Mouse (Mus musculus) intestine, embryonic 14.5 days (tissue): ENCODE data around the gene Shroom1. TPM values are rescaled to one million over a fixed set of nuclear protein-coding genes. Genes with fewer than 3 reads are reported as not detected.

Experiments
- ATAC-seq: fragments of 200-750 bp; cut with Nextera tagmentation; replicated peaks from 2 replicates; pipeline ENCODE4 v1.8.0; 2017; ENCODE audit warnings: low read depth, moderate number of reproducible peaks, moderate TSS enrichment, moderate library complexity; ENCODE audit not compliant: low FRiP score, low TSS enrichment
- DNase-seq: peaks from one replicate; pipeline ENCODE4 v3.0.0-alpha.2; 2018; ENCODE audit warnings: low spot score
- H3K27ac ChIP-seq: fragments of 300-500 bp; sonication (generic); 2 replicates; pipeline ENCODE4 v1.5.1; 2014; ENCODE audit warnings: low read depth, mild to moderate bottlenecking, control low read depth
- H3K27me3 ChIP-seq: fragments of 300-500 bp; sonication (generic); replicated peaks from 2 replicates; pipeline ENCODE4 v1.6.1; 2014; ENCODE audit warnings: low read length, control low read depth; ENCODE audit not compliant: control insufficient read depth, insufficient read depth
- H3K36me3 ChIP-seq: fragments of 300-500 bp; sonication (generic); 2 replicates; pipeline ENCODE4 v1.6.1; 2014; ENCODE audit warnings: low read length, control low read depth; ENCODE audit not compliant: control insufficient read depth, insufficient read depth
- H3K4me1 ChIP-seq: fragments of 300-500 bp; sonication (generic); replicated peaks from 2 replicates; pipeline ENCODE4 v1.6.1; 2014; ENCODE audit warnings: low read length, control low read depth, mixed read lengths; ENCODE audit not compliant: control insufficient read depth, insufficient read depth
- H3K4me2 ChIP-seq: fragments of 300-500 bp; sonication (generic); 2 replicates; pipeline ENCODE4 v1.6.1; 2014; ENCODE audit warnings: low read length
- H3K4me3 ChIP-seq: fragments of 300-500 bp; sonication (generic); 2 replicates; pipeline ENCODE4 v1.5.1; 2014; ENCODE audit warnings: low read depth, low read length, control low read depth, mixed read lengths
- H3K9ac ChIP-seq: fragments of 300-500 bp; sonication (generic); 2 replicates; pipeline ENCODE4 v1.6.1; 2014; ENCODE audit warnings: mild to moderate bottlenecking, low read length
- H3K9me3 ChIP-seq: fragments of 300-500 bp; sonication (generic); 2 replicates; pipeline ENCODE4 v1.6.1; 2016; ENCODE audit warnings: low read length, control low read depth; ENCODE audit not compliant: control insufficient read depth
- WGBS: fragments of 180-500 bp; shearing (Covaris S2); extraction: QIAGEN DNeasy Blood & Tissue Kit; methylation state at CpG from one replicate; pipeline ENCODE4 v1.1.7; 2014; 5-methylcytosine and 5-hydroxymethylcytosine counted together
- polyA plus RNA-seq: library from polyadenylated mRNA; unstranded; fragments of >200 nt; fragmentation: Nextera tagmentation; extraction: Ambion mirVana; gene quantifications from 2 replicates; pipeline ENCODE4 v1.2.1, GENCODE M21; 2014

The Shroom1 gene
- polyA plus RNA-seq, 1 experiment from 2014 or later: 0.97 TPM

DNA sequence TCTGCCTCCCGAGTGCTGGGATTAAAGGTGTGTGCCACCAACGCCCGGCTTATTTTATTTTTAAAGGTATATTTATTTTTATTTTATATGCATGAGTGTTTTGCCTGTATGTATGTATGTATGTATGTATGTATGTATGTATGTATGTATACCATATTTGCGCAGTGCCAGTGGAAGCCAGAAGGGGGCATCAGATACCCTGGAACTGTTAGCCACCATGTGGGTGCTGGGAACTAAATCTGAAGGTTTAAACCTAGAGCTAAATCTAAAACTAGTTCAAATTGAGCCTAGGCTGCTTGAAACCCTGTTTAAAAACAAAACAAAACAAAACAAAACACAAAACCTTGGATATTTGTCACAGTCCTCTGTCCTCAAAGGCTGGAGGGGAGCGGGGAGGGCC is 32.0 kb downstream of the Shroom1 start:
- H3K9me3 ChIP-seq: no peaks in the 10 kb centered on the region
- WGBS: 97% methylated on average over 5 of the region's 5 CpGs

DNA sequence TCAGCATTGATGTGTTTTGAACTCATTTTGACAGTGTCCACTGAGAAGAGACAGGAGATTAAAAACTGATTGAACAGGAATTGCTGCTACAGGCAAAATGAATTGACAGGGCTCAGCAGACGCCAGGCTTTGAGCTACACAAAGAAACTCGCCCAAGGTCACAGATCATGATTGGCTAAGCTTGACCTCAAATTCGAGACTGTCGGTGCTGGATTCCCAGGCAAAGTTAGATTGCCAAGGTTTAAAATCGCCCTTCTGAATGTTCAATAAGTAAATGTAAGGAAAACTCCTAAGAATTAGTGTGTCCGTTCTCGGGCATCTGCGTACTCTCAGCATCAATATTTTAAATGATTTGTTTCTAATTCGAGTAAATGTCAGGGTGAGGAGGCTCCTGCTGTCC is 32.4 kb downstream of the Shroom1 start:
- no peak for DNase-seq
- Histone ChIP-seq H3K36me3 (no peaks in the 10 kb centered on the region), H3K27me3 (peaks cover 11% of the 10 kb centered on the region; the same call in 1 of the 2 replicates), H3K4me1 (peaks cover 12% of the 10 kb centered on the region; the same call in 1 of the 2 replicates), H3K9ac (no peak overlapping the region), H3K9me3 (no peaks in the 10 kb centered on the region), H3K4me2 (no peak overlapping the region), H3K27ac (no peak overlapping the region), H3K4me3 (no peak overlapping the region)
- WGBS: 75% methylated on average over 9 of the region's 9 CpGs
- no peak for ATAC-seq

More for the DNA sequence above, 32.0 kb downstream of the Shroom1 start:
- H3K9ac ChIP-seq: no peak overlapping the region
- DNase-seq: no peak
- peaks cover 12% of the 10 kb centered on the region; the same call in 1 of the 2 replicates for H3K4me1 ChIP-seq
- ATAC-seq: no peak
- no peak overlapping the region for H3K4me3 ChIP-seq
- H3K27ac ChIP-seq: no peak overlapping the region
- no peak overlapping the region for H3K4me2 ChIP-seq
- H3K27me3 ChIP-seq: peaks cover 11% of the 10 kb centered on the region; the same call in 1 of the 2 replicates
- H3K36me3 ChIP-seq: no peaks in the 10 kb centered on the region

DNA sequence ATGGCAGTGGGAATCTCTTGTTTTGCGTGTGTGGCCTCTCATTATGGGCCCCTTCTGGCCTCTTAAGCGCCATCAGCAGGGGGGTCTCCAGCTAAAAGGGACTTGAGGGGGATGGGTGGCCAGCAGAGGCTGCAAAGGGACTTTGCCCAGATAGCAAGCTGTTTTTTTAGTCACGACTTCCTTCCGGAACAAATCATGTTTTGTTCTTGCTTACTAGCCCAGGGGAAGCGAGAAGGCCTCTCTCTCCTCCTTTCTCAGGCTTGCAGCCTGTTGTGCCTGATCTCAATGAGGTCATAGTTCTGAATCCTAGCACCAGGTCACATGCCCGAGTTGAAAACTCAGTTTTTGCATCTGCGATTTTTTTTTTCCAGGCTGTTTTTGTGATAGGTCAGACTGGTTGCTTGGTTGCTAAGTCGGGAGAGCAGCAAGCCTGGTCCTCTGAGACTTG is 35.0 kb downstream of the Shroom1 start:
- Histone ChIP-seq H3K9ac (no peak overlapping the region), H3K27me3 (peaks cover 7% of the 10 kb centered on the region; the same call in 1 of the 2 replicates), H3K4me3 (no peak overlapping the region), H3K4me2 (no peak overlapping the region), H3K27ac (no peak overlapping the region), H3K4me1 (peaks cover 12% of the 10 kb centered on the region), H3K36me3 (no peaks in the 10 kb centered on the region), H3K9me3 (no peaks in the 10 kb centered on the region)
- 39% methylated on average over 8 of the region's 8 CpGs for WGBS
- ATAC-seq (no peak), DNase-seq (no peak)

DNA sequence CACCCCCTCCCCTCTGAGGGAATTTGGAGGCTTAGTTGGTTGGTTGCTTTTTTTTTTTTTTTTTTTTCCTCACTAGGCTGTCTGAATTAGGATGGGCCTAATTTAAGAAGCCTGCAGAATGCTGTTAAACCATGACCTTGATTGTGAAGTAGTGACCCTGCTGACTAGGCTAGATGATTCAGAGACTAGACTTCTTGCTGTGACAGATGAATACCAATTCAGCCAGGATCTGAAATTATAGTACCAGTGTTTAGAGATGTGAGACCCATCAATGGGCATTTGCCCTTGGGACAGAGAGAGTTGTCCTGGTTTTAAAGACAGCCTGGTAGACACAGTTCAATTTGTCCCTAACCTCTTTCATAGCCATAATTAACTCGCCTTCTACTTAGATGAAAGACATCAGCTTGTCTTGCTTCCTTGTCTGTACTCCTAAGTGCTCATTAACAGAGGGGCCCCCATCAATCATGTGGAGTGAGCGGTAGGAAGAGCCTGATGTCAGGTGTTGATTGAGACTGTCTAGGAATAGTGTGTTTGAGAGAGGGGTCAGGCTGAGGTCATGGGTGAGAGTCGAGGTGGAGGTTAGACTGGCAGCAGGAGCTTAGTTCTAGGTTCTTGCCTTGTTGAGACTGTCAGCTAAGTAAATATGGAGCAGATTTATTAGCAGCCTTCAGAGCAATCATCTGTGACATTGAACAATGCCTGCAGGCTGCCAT is 36.4 kb downstream of the Shroom1 start:
- no peaks in the 10 kb centered on the region for H3K9me3 ChIP-seq
- H3K4me1 ChIP-seq: peaks cover 5% of the 10 kb centered on the region; the same call in 1 of the 2 replicates
- H3K4me3 ChIP-seq: no peak overlapping the region
- H3K27me3 ChIP-seq: no peaks in the 10 kb centered on the region
- WGBS: 23% methylated on average over 3 of the region's 3 CpGs
- ATAC-seq (no peak), DNase-seq (no peak)
- no peak overlapping the region for H3K27ac ChIP-seq
- no peak overlapping the region for H3K4me2 ChIP-seq
- H3K9ac ChIP-seq: no peak overlapping the region
- H3K36me3 ChIP-seq: no peaks in the 10 kb centered on the region

DNA sequence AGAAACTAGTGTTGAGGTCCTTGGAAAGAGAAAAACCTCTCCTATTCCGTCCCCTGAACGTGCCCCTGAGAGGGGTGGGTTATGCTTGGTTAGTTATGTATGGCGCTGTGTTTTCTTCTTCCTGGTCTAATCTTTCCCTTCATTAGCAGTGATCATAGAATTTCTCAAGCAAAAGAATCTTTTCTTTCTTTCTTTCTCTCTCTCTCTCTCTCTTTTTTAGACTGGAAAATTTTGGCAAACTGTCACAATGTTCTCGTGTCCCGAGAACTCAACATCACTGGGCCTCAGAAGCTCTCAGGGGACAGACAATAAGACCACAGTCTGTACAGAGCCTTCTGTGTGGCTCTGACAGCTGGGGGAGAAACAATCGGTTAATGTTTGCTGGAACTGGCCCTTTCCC is 38.4 kb downstream of the Shroom1 start:
- Histone ChIP-seq H3K4me2 (no peak overlapping the region), H3K4me3 (no peak overlapping the region), H3K9me3 (no peaks in the 10 kb centered on the region), H3K36me3 (no peaks in the 10 kb centered on the region), H3K9ac (no peak overlapping the region), H3K27ac (peak overlapping the region; percentile 22; the same call in 1 of the 2 replicates), H3K27me3 (no peaks in the 10 kb centered on the region), H3K4me1 (peaks cover 5% of the 10 kb centered on the region; the same call in 1 of the 2 replicates)
- WGBS: 62% methylated on average over 6 of the region's 6 CpGs
- ATAC-seq: no peak
- no peak for DNase-seq

DNA sequence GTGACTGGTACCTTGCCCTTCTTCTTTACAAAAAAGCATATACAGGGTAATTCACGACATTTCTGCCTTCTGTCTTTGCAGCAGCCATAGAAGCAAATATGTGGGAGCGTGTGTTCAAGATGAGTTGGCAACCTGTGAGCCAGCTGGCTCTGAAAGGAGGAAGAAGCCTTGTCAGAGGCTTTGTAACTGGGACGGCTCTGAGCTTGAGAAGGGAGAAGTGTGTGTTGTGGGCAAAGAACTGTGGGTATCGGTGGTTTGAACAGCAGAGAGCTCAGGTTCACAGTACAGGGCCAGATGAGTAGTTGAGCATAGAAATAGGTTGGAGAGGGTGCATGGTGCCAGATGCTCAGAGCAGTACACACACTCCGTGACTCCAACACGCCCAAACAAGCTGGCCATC is 39.9 kb downstream of the Shroom1 start:
- H3K4me2 ChIP-seq: no peak overlapping the region
- no peak overlapping the region for H3K4me3 ChIP-seq
- H3K9me3 ChIP-seq: no peaks in the 10 kb centered on the region
- no peak overlapping the region for H3K9ac ChIP-seq
- peaks cover 6% of the 10 kb centered on the region; the same call in 1 of the 2 replicates for H3K4me1 ChIP-seq
- ATAC-seq (no peak), DNase-seq (no peak)
- no peaks in the 10 kb centered on the region for H3K27me3 ChIP-seq
- no peak overlapping the region for H3K27ac ChIP-seq
- 67% methylated on average over 6 of the region's 6 CpGs for WGBS
- no peaks in the 10 kb centered on the region for H3K36me3 ChIP-seq

DNA sequence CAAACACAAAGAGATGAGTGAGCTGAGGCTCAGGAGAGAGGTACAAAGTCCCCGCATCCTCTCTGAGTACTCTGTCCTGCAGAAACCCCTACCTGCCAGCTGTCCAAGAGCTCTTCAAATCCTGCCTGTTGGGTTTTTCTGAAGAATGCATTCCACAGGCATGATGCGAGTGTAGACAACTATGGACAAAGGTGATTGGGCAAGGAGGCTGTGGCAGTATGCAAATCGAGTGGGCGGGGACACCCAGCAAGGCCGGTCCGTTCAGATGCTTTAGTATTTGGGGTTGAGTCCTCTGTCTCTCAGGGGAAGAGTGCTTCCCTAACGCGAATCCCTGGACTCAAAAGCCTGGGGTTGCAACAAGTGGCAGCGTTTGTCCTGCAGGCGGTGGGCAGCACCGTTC is 43.6 kb downstream of the Shroom1 start:
- Histone ChIP-seq H3K36me3 (no peaks in the 10 kb centered on the region), H3K4me3 (no peak overlapping the region), H3K9ac (no peak overlapping the region), H3K27ac (no peak overlapping the region), H3K4me2 (peak overlapping the region; percentile 22; the same call in 1 of the 2 replicates), H3K4me1 (peaks cover 4% of the 10 kb centered on the region; the same call in 1 of the 2 replicates), H3K9me3 (no peaks in the 10 kb centered on the region), H3K27me3 (no peaks in the 10 kb centered on the region)
- peak; percentile 70 for ATAC-seq
- DNase-seq: no peak
- 7% methylated on average over 11 of the region's 11 CpGs for WGBS

DNA sequence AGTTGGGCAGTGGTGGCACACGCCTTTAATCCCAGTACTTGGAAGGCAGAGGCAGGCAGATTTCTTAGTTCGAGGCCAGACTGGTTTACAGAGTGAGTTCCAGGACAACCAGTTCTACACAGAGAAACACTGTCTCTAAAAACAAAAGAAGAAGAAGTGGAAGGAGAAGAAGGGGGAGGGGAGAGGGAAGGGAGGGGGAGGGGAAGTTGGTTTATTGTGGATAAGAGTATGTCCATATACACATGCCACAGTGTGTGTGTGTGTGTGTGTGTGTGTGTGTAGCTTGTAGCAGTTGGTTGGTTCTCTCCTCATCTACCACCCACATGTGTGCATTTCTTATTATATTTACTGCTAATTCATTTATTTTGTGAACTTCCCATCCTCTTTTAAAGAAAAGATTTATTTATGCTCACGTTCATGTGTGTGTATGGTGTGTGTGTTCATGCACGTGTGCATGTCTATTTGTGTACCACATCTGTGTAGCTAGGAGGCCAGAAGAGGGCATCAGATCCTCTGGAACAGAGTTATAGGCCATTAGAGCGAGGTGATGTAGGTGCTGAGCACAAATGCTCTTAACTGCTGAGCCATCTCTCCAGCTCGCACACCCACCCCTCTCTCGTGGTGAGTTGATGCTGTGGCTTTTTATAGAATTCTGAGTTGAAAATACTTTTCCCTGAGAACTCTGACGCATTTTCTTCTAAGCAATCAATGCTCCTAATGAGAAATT is 45.2 kb downstream of the Shroom1 start:
- no peaks in the 10 kb centered on the region for H3K36me3 ChIP-seq
- ATAC-seq: no peak
- 0 out of 2 replicates have a peak, but pooled peaks cover 4% of the 10 kb centered on the region for H3K4me1 ChIP-seq
- no peak overlapping the region for H3K9ac ChIP-seq
- H3K9me3 ChIP-seq: no peaks in the 10 kb centered on the region
- WGBS: 76% methylated on average over 8 of the region's 8 CpGs
- H3K27me3 ChIP-seq: no peaks in the 10 kb centered on the region
- no peak overlapping the region for H3K4me3 ChIP-seq
- no peak overlapping the region for H3K27ac ChIP-seq
- no peak overlapping the region for H3K4me2 ChIP-seq
- DNase-seq: no peak
